Mouse (Mus musculus) lung, adult 2 months (tissue): ENCODE data around the gene Tmcc2.

Experiments used
- CTCF ChIP-seq: fragments of 200-500 bp; IDR thresholded peaks from 2 replicates; pipeline ENCODE4 v1.5.1; 2011; ENCODE audit warnings: mild to moderate bottlenecking, low read length, control low read depth; ENCODE audit not compliant: insufficient read depth
- POLR2A ChIP-seq: fragments of 200-500 bp; IDR thresholded peaks from 2 replicates; pipeline ENCODE4 v1.6.1; 2011; ENCODE audit warnings: low read depth, mild to moderate bottlenecking, control low read depth, low read length, borderline replicate concordance; ENCODE audit errors: extremely low read depth

DNA sequence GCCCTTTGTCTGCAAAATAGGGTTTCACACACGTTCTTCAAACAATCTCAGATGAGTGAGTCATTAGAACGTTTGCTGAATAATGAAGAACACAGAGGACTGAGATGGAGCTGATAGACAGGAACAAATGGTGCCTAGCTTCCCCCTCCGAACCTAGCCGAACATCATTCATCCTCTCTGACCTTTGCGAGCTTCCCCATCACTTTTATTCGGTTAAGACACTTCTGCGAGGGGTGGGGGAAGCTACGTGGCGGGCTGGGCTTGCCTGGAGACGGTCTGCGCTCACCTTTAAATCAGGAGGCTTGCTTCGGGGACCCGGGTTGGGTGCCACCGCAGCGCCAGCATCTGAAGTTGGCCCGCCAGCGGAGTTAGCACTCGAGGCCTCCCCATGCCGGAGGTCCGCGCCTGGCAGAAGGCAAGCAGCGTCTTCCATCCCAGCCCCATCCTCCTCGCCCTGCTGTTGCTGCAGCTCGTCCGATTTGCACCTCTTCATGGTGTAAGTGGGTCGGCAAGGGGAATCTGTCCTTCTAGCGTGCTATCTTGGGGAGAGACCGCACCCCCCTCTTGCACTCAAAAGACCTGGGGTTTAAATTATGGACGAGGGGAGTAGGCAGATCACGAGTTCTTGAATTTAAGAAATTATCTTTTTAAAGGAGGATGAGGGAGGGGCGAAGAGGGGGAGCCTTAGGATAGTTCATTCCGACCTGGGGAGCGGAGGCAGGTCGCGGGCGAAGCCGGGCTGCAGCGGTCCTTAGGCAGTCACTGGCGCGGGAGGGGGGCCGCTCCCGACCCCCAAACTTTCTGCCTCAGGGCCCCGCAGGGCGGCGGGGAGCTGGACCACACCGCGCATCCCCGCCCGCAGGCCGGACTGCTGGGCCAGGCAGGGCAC, at the start of gene Tmcc2:
- TF ChIP-seq CTCF: no peak
- TF ChIP-seq POLR2A: no peak
